Mouse (Mus musculus): ENCODE data around the gene Gm11554. TPM values are rescaled to one million over a fixed set of nuclear protein-coding genes. Genes with fewer than 3 reads are reported as not detected.
"Not testable (repeated sequence)": the region's sequence is repeated elsewhere in the genome, so short reads cannot be mapped to it uniquely, and the experiment has no call there.

Gene Gm11554
- total and polyA plus RNA-seq, 2 experiments from 2014 or later: not detected

GRCm38 (mm10) chr11:99793367-99793766 is 10.9 kb downstream of the Gm11554 start, which contains the start of gene Gm11596:
Gene Gm11596 (minus strand): TSS chr11:99793467.
- no peak within 1 kb of the TSS for H3K4me3 ChIP-seq (ENCODE audit: low read depth, low read length)
- TF ChIP-seq CTCF (IDR thresholded peaks at IDR 0.05): no peak
- no peak within 1 kb of the TSS for H3K27ac ChIP-seq (ENCODE audit: low read depth, low read length)
- H3K4me1 ChIP-seq (ENCODE audit: insufficient read depth, low read length): no peaks in the 10 kb centered on the region
- no peak within 1 kb of the TSS for H3K9ac ChIP-seq (replicated peaks; ENCODE audit: low read length, poor library complexity, severe bottlenecking)
- DNase-seq (ENCODE audit: low spot score) (no peak), ATAC-seq (ENCODE audit: low FRiP score) (no peak)
- H3K36me3 ChIP-seq (ENCODE audit: insufficient read depth, low read length): no peaks in the 10 kb centered on the region
- 83% methylated on average over 2 of the region's 2 CpGs for WGBS
- H3K4me2 ChIP-seq (ENCODE audit: low read depth, low read length, poor library complexity, severe bottlenecking): no peak within 1 kb of the TSS
- no peaks in the 10 kb centered on the region for H3K9me3 ChIP-seq (ENCODE audit: low read length)
- no peaks in the 10 kb centered on the region for H3K27me3 ChIP-seq (ENCODE audit: insufficient read depth, low read length)

GRCm38 (mm10) chr11:99784900-99785299 is 19.3 kb downstream of the Gm11554 start, which contains the start of gene Krtap4-9:
Gene Krtap4-9 (plus strand): TSS chr11:99785200.
- not testable (repeated sequence) for ATAC-seq (ENCODE audit: low FRiP score); H3K9me3 ChIP-seq (ENCODE audit: low read length); H3K27ac ChIP-seq (ENCODE audit: low read depth, low read length); H3K4me1 ChIP-seq (ENCODE audit: insufficient read depth, low read length); H3K36me3 ChIP-seq (ENCODE audit: insufficient read depth, low read length); DNase-seq (ENCODE audit: low spot score); H3K27me3 ChIP-seq (ENCODE audit: insufficient read depth, low read length); H3K9ac ChIP-seq (replicated peaks; ENCODE audit: low read length, poor library complexity, severe bottlenecking); H3K4me3 ChIP-seq (ENCODE audit: low read depth, low read length); H3K4me2 ChIP-seq (ENCODE audit: low read depth, low read length, poor library complexity, severe bottlenecking)

DNA sequence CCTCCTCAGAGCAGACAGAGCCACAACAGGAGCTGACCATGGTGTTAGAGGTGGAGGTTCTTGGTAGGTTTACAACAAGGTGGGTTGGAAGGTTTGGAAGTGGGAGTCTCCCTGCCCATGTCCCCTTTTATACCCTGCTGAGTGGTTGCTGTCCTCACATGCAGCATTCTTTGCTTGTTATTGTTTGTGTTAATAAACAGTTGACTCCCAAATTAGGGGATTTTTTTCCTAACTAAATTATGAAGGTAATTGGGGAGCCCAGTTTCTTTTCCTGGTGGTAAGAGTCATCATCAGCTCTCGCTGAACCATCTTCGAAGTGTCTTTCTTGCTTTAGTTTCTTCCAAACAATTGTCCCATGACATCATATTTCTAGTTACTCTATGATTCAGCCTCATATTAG is 23.6 kb downstream of the Gm11554 start, which contains the start of gene Krtap4-8:
Gene Krtap4-8 (minus strand): TSS at position 101 of the 400 bp plus-strand sequence.
- Histone ChIP-seq H3K36me3 (ENCODE audit: insufficient read depth, low read length) (no peaks in the 10 kb centered on the region), H3K27ac (ENCODE audit: low read depth, low read length) (no peak within 1 kb of the TSS), H3K4me3 (ENCODE audit: low read depth, low read length) (no peak within 1 kb of the TSS), H3K4me1 (ENCODE audit: insufficient read depth, low read length) (no peaks in the 10 kb centered on the region), H3K27me3 (ENCODE audit: insufficient read depth, low read length) (no peaks in the 10 kb centered on the region), H3K9ac (replicated peaks; ENCODE audit: low read length, poor library complexity, severe bottlenecking) (no peak within 1 kb of the TSS), H3K9me3 (ENCODE audit: low read length) (no peaks in the 10 kb centered on the region), H3K4me2 (ENCODE audit: low read depth, low read length, poor library complexity, severe bottlenecking) (no peak within 1 kb of the TSS)
- 93% methylated on average over 2 of the region's 2 CpGs for WGBS
- TF ChIP-seq CTCF (IDR thresholded peaks at IDR 0.05): no peak
- ATAC-seq (ENCODE audit: low FRiP score) (no peak), DNase-seq (ENCODE audit: low spot score) (no peak)

DNA sequence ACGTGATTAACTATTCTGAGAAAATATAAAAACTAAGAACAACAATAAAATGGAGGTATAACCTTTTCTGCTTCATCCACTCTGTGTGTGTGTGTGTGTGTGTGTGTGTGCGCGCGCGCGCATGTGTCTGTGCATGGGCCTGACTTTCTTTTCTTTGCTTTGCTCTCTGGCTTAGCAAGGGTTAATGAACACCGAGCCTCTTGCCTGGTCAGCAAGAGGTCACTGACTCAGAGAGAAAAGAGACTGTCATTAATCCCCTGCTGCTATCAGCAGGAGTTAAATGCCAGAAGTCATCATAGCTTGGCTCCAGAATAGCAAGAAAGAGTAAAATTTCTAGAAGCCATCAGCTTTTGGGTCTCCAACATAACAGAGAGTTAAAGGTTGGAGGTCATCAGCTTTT is 25.8 kb downstream of the Gm11554 start:
- H3K9ac ChIP-seq (replicated peaks; ENCODE audit: low read length, poor library complexity, severe bottlenecking): no peak overlapping the region

GRCm38 (mm10) chr11:99772813-99773212 is 31.4 kb downstream of the Gm11554 start, which contains the start of gene Gm11595:
Gene Gm11595 (minus strand): TSS chr11:99772913.
- not testable (repeated sequence) for ATAC-seq (ENCODE audit: low FRiP score); H3K4me1 ChIP-seq (ENCODE audit: insufficient read depth, low read length); H3K4me2 ChIP-seq (ENCODE audit: low read depth, low read length, poor library complexity, severe bottlenecking); H3K36me3 ChIP-seq (ENCODE audit: insufficient read depth, low read length); H3K27ac ChIP-seq (ENCODE audit: low read depth, low read length); H3K4me3 ChIP-seq (ENCODE audit: low read depth, low read length); H3K9me3 ChIP-seq (ENCODE audit: low read length); DNase-seq (ENCODE audit: low spot score); H3K9ac ChIP-seq (replicated peaks; ENCODE audit: low read length, poor library complexity, severe bottlenecking); H3K27me3 ChIP-seq (ENCODE audit: insufficient read depth, low read length)

More for the DNA sequence above, 25.8 kb downstream of the Gm11554 start:
- H3K36me3 ChIP-seq (ENCODE audit: insufficient read depth, low read length): no peaks in the 10 kb centered on the region
- H3K9me3 ChIP-seq (ENCODE audit: low read length): no peaks in the 10 kb centered on the region
- no peaks in the 10 kb centered on the region for H3K4me1 ChIP-seq (ENCODE audit: insufficient read depth, low read length)
- TF ChIP-seq CTCF (IDR thresholded peaks at IDR 0.05): no peak
- no peak overlapping the region for H3K4me3 ChIP-seq (ENCODE audit: low read depth, low read length)
- no peak for ATAC-seq (ENCODE audit: low FRiP score)
- 63% methylated on average over 7 of the region's 7 CpGs for WGBS
- H3K27me3 ChIP-seq (ENCODE audit: insufficient read depth, low read length): no peaks in the 10 kb centered on the region
- no peak overlapping the region for H3K4me2 ChIP-seq (ENCODE audit: low read depth, low read length, poor library complexity, severe bottlenecking)
- H3K27ac ChIP-seq (ENCODE audit: low read depth, low read length): no peak overlapping the region
- no peak for DNase-seq (ENCODE audit: low spot score)

DNA sequence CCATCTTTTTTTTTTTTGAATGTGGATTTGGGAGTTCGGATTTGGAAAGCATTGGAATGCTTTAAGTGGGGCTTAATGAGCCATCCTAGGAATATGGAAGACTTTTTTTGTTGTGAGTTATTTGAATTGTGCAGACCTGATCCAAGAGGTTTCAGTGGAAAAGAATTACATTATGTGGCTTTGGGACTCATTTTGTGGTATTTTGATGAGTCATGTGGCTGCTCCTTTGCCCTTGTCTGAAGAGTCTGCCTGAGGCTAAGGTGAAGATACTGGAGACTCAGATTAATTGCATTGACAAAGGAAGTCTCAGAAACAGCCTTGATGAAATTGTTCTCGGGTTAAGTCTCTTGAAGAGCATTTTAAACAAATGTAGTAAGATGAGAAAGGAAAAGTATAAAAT is 35.8 kb downstream of the Gm11554 start:
- H3K4me3 ChIP-seq (ENCODE audit: low read depth, low read length): no peak overlapping the region
- TF ChIP-seq CTCF (IDR thresholded peaks at IDR 0.05): no peak
- ATAC-seq (ENCODE audit: low FRiP score) (no peak), DNase-seq (ENCODE audit: low spot score) (no peak)
- no peak overlapping the region for H3K27ac ChIP-seq (ENCODE audit: low read depth, low read length)
- H3K27me3 ChIP-seq (ENCODE audit: insufficient read depth, low read length): no peaks in the 10 kb centered on the region
- no peak overlapping the region for H3K9ac ChIP-seq (replicated peaks; ENCODE audit: low read length, poor library complexity, severe bottlenecking)
- no peaks in the 10 kb centered on the region for H3K36me3 ChIP-seq (ENCODE audit: insufficient read depth, low read length)
- no peaks in the 10 kb centered on the region for H3K4me1 ChIP-seq (ENCODE audit: insufficient read depth, low read length)
- no peak overlapping the region for H3K4me2 ChIP-seq (ENCODE audit: low read depth, low read length, poor library complexity, severe bottlenecking)
- H3K9me3 ChIP-seq (ENCODE audit: low read length): no peaks in the 10 kb centered on the region
- WGBS: 83% methylated on average over 2 of the region's 2 CpGs

All from midbrain, postnatal 0 days (tissue).